Mouse (Mus musculus): ENCODE results near the gene Cpxm2.

DNA sequence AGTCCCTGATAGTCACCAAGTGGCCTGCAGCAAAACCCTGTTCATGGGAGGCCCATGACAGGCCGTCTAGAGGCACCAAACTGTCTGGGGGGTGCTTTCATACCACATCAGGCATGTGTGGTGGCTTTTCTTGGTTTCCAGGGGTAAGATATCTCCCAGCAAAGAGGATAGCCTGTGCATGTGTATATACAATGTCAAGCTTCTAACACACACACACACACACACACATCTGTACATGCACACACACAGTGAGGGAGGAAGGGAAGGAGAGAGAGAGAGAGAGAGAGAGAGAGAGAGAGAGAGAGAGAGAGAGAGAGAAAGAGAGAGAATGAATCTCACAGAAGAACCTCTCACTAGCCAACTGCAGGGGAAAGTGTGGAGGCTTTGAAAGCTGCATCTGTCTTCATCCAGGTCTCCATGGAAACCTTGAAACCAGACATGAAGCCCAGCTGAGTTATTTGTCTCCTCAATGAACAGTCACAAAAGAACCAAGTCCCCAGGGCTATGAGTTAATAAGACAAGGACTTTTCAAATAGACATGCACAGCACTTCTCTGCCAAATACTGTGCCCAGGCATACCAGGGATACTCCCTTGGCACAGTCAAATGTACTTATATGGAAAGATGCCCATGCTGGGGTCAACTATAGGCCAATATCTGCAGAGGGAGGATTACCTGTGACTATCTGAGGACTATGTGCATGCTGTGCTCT lies 141.4 kb downstream of the Cpxm2 start:
- TF ChIP-seq JUND (conservative IDR thresholded peaks at IDR 0.05; ENCODE audit: low read depth, low read length): no peak
- TF ChIP-seq ELF1 (IDR thresholded peaks at IDR 0.05; ENCODE audit: low read depth, low read length): no peak
- no peak for TF ChIP-seq EP300 (IDR thresholded peaks at IDR 0.05; ENCODE audit: low read length)
- TF ChIP-seq RCOR1 (conservative IDR thresholded peaks at IDR 0.05; ENCODE audit: low read depth, low read length): no peak
- TF ChIP-seq NELFE (IDR thresholded peaks at IDR 0.05; ENCODE audit: low read depth, low read length): no peak
- TF ChIP-seq POLR2AphosphoS2 (IDR thresholded peaks at IDR 0.05; ENCODE audit: low read depth, low read length): no peak
- no peak for TF ChIP-seq POLR2A (IDR thresholded peaks at IDR 0.05; ENCODE audit: low read depth, low read length)
- no peak for TF ChIP-seq CTCF (conservative IDR thresholded peaks at IDR 0.05 in 1 of 2, IDR thresholded peaks at IDR 0.05 in 1 of 2; ENCODE audit: low read depth in 2 of 2, low read length in 2 of 2)
